Mouse (Mus musculus) erythroblast, embryonic 14.5 days (primary cell): ENCODE results near the gene Bco1.

Experiments
- GATA1 ChIP-seq: IDR thresholded peaks from 2 replicates; pipeline ENCODE4 v1.6.1; 2012; ENCODE audit warnings: low read length, inconsistent platforms, mixed read lengths
- TAL1 ChIP-seq: IDR thresholded peaks from 3 replicates; pipeline ENCODE4 v1.6.1; 2012; ENCODE audit warnings: low read length, inconsistent platforms, mixed read lengths

DNA sequence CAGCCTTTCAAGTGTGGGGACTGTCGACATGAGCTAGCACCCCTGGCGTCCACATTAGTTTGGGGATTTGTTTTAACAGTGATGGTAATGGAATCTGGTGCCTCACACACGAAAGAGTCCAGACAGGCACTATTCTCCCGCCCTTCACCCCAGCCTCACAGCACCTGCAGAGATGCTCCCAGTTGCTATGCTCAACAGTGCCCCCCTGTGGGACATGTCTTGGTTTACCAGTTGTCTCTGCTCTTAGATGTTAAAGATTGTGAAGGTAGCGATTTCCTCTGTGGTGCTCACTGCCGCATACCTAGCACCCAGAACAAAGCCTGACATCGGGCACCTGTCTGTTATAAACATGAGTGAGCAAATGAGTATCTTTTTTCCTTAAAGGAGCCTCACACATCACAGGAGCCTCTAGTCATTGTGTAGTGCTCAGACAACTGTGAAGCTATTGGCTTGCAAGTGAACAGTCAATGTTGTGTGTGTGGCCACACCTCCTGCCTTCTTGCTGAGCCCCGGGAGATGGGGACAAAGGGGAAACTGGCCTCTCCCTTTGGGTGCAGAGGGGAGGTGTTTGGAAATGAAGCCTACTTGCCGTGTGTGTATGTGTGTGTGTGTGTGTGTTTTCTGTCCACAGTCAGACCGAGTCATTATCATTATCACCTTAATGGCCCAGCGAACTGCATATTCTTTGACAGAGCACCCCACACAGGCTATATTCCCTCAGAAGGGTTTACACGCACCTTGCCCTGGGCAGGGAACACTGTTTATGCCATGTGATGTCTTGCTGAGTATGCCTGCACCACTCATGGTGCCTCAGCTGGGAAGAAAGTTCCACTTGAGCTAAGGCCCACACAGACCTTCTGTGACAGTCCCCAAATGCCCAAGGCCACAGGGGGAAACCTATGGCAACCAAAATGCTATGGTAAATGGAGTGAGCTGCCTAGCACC lies 42.2 kb upstream of the Bco1 start:
- TF ChIP-seq TAL1 (no peak), GATA1 (no peak)
